Mouse (Mus musculus) duodenum, adult 2 months (tissue): ENCODE measurements around the gene Emid1. TPM values are rescaled to one million over a fixed set of nuclear protein-coding genes. Genes with fewer than 3 reads are reported as not detected.

ENCODE experiments used
- polyA plus RNA-seq: library from polyadenylated mRNA; depleted of rRNA; stranded (reverse); fragments of >200 nt; gene quantifications from 2 replicates; pipeline ENCODE4 v1.2.3, GENCODE M21; 2012; ENCODE audit warnings: low replicate concordance; rRNA removed

Emid1 gene
- 20.0 and 37.4 TPM in 2 replicates for polyA plus RNA-seq

DNA sequence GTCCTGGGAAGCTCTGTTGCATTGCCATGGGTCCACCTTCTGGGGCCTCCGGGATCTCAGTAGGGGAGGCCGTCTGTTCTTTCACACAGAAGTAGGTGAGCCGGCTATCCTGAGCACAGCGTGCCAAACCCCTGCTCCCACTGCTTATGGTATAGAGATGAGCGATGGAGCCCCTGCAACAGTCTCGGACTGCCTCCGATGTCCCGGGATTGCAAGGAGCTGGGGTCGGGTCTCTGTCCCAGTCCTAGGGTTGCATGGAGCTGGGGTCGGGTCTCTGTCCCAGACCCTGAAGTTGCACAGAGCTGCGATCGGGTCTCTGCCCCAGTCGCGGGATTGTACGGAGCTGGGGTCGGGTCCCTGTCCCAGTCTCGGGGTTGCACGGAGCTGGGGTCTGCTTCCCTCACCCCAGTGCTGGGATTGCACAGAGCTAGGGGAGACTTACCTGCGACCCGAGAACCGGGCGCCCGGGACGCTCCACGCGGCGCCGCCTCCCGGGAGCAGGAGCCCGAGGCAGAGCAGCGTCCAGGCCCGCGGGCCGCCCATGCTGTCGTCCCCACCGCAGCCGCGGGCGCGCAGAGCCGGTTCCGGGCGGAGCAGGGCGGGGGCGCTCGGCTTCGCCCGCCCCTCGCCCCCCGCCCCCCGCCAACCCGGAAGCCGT, at the start of gene Emid1:
Emid1 (minus strand) TSS at position 578 of the 658 bp plus-strand sequence.

DNA sequence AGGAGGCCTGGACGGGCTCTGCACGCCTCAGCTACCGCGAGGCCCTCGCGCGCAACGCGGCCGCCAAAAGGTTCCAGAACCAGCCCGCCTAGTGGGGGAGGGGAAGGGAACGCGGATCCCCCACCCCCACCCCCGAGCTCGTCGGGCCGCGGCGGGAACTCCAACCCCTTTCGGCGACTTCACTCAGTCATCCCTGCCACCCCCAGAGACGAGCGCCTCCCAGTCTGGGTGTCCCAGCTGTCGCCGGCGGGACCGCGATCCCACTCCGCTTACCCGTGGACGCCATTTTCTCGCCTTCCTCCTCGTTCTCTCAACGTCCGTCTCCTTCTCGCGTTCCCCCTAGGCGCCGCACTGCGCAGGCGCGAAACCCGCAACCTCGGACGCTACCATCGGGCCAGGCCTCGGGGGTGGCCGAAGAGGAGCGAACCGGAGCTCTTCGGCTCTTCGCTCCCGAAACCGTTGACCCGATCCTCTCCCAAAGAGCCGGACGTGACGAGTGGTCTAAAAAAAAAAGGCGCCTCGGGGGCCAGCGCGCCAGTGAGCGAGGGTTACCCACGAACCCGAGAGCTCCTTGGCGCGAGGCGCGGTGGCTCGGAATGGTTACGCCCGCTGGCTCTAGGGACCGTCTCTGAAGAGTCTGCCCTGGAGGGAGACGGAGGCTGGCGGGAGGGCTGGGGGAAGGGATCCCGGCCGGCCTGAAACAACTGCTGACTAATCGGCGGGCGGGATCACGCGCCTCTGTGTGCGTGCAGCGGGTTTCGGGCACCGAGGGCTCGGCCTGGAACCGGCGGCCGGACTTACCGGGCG, 53.1 kb downstream of the Emid1 start, which contains the start of the genes Rhbdd3 and Ewsr1:
Rhbdd3 (plus strand) TSS at position 191 of the 807 bp plus-strand sequence.
Ewsr1 (minus strand) TSS at position 531 of the 807 bp plus-strand sequence.

DNA sequence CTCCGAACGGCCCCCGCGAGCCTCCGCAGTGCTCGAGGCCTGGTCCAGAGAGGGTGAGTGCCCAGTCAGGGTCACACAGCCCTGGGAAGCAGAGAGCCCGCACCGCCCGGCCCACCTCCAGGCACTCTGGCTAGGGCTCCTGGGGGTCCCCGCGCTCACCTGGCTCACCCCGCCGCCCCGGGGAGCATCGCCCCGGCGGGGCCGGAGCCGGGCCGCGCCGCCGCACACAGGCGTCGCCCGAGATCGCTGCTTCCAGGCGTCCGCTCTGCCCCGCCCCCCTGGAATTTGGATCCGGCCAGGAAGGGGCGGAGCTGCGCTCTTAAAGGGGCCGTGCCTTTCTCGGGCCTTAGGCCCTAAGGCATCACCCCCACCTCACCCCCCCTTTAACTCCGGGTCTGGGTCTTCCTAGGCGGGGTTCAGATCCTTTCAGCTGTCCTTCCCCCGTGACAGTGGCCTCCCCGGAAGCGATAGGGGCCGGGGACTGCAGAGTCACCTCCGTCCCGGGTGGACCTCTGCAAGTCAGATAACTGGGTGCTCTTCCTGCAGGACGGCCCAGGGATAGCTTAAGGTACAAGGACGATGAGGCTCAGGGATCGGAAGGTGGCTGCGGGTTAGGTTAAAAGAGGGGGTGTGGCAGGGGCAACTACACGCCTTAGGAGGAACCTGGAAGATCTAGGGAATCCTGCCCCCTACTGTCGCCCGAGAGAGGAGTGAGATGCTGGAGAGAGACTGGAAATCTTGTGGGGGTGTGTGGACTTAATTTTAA, 86.8 kb downstream of the Emid1 start, which contains the start of gene Gas2l1:
Gas2l1 (minus strand) TSS at position 272 of the 766 bp plus-strand sequence.

DNA sequence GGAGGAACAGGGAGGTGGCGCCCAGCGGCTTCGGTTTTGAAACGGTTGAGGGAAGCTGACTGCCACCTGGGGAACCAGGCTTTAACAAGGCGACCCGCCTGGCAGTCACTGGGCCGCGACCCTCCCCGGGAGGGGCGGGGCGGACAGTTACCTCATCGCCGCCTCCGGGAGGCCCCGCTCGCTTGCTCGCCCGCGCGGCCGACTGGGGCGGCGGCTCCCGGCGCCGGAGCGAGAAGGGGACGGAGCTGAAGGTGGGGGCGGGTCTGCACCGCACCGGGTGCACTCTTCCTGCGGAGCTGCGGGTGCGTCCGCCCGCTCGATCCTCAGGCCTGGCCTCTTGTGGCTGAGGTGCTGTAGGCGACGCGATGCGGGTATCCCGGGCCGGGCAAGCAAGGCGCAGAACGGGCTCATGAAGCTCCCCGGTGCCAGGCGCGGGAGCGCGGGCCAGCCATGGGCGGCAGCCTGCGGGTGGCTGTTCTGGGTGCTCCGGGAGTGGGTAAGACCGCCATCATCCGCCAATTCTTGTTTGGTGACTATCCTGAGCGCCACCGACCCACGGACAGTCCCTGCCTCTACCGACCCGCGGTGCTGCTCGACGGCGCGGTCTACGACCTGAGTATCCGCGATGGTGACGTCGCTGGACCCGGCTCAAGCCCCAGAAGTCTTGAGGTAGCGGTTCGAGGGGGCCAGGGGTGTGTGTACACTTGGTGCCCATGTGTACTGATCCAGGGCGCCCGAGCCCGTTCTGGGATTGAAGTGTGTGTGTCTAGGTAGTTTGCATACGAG, 94.0 kb downstream of the Emid1 start, which contains the start of gene Rasl10a:
Rasl10a (plus strand) TSS at position 273 of the 786 bp plus-strand sequence.

Other genes with a start within 250 kb of the Emid1 start
- 0.12 and 0.39 TPM in 2 replicates for gene Nefh, start 204.2 kb downstream of the Emid1 start, polyA plus RNA-seq
- 68.3 and 90.7 TPM in 2 replicates for gene Ap1b1, start 165.4 kb downstream of the Emid1 start, polyA plus RNA-seq
- gene Rasl10a, start 94.1 kb downstream of the Emid1 start, polyA plus RNA-seq, result 0.49 and 1.2 TPM in 2 replicates
- gene Gas2l1, start 86.9 kb downstream of the Emid1 start, polyA plus RNA-seq, result 68.8 and 126 TPM in 2 replicates
- gene Rhbdd3, start 53.3 kb downstream of the Emid1 start, polyA plus RNA-seq, result 24.6 and 25.3 TPM in 2 replicates
- 141 and 292 TPM in 2 replicates for gene Ewsr1, start 53.0 kb downstream of the Emid1 start, polyA plus RNA-seq
- gene Kremen1, start 109.3 kb upstream of the Emid1 start, polyA plus RNA-seq, result 8.6 and 9.0 TPM in 2 replicates